Mouse (Mus musculus) midbrain, embryonic 13.5 days (tissue): ENCODE results near the gene Taar3. TPM values are rescaled to one million over a fixed set of nuclear protein-coding genes. Genes with fewer than 3 reads are reported as not detected.

Experiments used
- ATAC-seq: fragments of 200-750 bp; cut with Nextera tagmentation; 2 replicates; pipeline ENCODE4 v1.8.0; 2017; ENCODE audit warnings: mild to moderate bottlenecking, moderate TSS enrichment, moderate library complexity
- H3K27ac ChIP-seq: fragments of 300-500 bp; sonication (generic); 2 replicates; pipeline ENCODE4 v1.5.1; 2015; ENCODE audit warnings: inconsistent platforms, mild to moderate bottlenecking, moderate library complexity
- H3K27me3 ChIP-seq: fragments of 300-500 bp; sonication (generic); 2 replicates; pipeline ENCODE4 v1.6.1; 2015; ENCODE audit warnings: mild to moderate bottlenecking, inconsistent platforms
- H3K36me3 ChIP-seq: fragments of 300-500 bp; sonication (generic); 2 replicates; pipeline ENCODE4 v1.6.1; 2015; ENCODE audit warnings: mild to moderate bottlenecking, inconsistent platforms
- H3K4me1 ChIP-seq: fragments of 300-500 bp; sonication (generic); replicated peaks from 2 replicates; pipeline ENCODE4 v1.6.1; 2015; ENCODE audit warnings: inconsistent platforms
- H3K4me2 ChIP-seq: fragments of 300-500 bp; sonication (generic); replicated peaks from 2 replicates; pipeline ENCODE4 v1.6.1; 2015; ENCODE audit warnings: moderate library complexity, mild to moderate bottlenecking, inconsistent platforms
- H3K4me3 ChIP-seq: fragments of 300-500 bp; sonication (generic); replicated peaks from 2 replicates; pipeline ENCODE4 v1.5.1; 2015; ENCODE audit warnings: mild to moderate bottlenecking, inconsistent platforms
- H3K9ac ChIP-seq: fragments of 300-500 bp; sonication (generic); replicated peaks from 2 replicates; pipeline ENCODE4 v1.6.1; 2015; ENCODE audit warnings: mild to moderate bottlenecking, inconsistent platforms
- H3K9me3 ChIP-seq: fragments of 300-500 bp; sonication (generic); 2 replicates; pipeline ENCODE4 v1.6.1; 2016; ENCODE audit warnings: mild to moderate bottlenecking, inconsistent platforms
- WGBS: fragments of 180-500 bp; shearing (Covaris S2); methylation state at CpG from one replicate; pipeline ENCODE4 v1.1.7; 2015; 5-methylcytosine and 5-hydroxymethylcytosine counted together
- polyA plus RNA-seq: library from polyadenylated mRNA; unstranded; fragments of >200 nt; fragmentation: Nextera tagmentation; extraction: Ambion mirVana; gene quantifications from 2 replicates; pipeline ENCODE4 v1.2.1, GENCODE M21; 2015

Gene Taar3
- polyA plus RNA-seq, 1 experiment from 2014 or later: not detected

DNA sequence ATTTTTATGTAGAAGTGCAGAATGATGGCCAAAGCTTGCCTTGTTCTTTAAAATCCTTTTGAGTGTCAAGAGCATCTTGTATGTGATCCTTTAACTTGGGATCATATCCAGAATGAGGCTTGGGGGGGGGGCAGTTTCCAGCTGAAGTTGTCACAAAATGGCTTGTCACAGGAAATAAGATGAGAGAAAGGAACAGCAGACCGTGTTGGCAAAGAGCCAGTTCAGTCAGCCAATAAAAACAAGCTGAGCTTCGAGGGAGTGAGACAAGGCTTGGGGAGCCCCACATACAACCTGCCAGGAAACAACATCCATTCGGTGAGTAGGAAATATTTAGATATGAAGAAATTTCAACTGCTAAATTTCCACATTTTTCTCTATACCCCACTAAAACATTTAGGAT lies 14.1 kb downstream of the Taar3 start:
- H3K4me2 ChIP-seq: no peak overlapping the region
- no peak overlapping the region for H3K27ac ChIP-seq
- H3K4me3 ChIP-seq: no peak overlapping the region
- no peak overlapping the region for H3K9ac ChIP-seq
- WGBS: 69% methylated on average over 3 of the region's 3 CpGs
- ATAC-seq: no peak
- no peaks in the 10 kb centered on the region for H3K9me3 ChIP-seq
- H3K4me1 ChIP-seq: no peaks in the 10 kb centered on the region
- no peaks in the 10 kb centered on the region for H3K36me3 ChIP-seq
- H3K27me3 ChIP-seq: no peaks in the 10 kb centered on the region

DNA sequence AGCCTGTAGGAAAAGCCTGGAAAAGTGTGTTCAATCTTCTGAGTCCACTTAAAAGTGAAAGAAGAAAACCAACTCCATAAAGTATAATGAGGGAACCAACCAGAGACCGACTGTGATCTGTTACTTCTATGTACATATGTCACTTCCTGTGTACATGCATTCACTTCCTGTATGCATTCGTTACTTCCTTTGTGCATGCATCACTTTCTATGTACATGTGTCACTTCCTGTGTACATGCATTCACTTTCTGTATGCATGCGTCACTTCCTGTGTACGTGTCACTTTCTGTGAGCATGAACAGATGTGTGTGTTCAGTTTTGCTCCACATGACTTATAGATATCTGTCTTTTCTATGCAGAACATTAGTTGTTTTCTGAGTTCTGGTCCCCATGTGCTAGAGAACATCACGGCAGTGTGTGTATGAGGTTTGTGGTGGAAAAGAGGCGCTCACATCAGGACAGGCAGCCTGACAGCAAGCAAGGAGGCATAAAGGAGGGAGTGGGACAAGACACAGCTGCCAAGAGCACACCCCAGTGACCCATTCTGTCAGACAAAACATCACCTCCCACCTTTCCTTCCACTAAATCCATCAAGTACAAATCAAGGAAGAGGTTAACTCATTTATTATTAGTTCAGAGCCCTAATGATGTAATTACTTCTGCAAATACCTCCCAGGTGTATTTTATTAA lies 15.7 kb downstream of the Taar3 start:
- no peaks in the 10 kb centered on the region for H3K9me3 ChIP-seq
- H3K27ac ChIP-seq: no peak overlapping the region
- WGBS: 91% methylated on average over 6 of the region's 6 CpGs
- H3K36me3 ChIP-seq: no peaks in the 10 kb centered on the region
- no peak overlapping the region for H3K9ac ChIP-seq
- ATAC-seq: no peak
- no peaks in the 10 kb centered on the region for H3K27me3 ChIP-seq
- H3K4me2 ChIP-seq: no peak overlapping the region
- no peaks in the 10 kb centered on the region for H3K4me1 ChIP-seq
- no peak overlapping the region for H3K4me3 ChIP-seq

DNA sequence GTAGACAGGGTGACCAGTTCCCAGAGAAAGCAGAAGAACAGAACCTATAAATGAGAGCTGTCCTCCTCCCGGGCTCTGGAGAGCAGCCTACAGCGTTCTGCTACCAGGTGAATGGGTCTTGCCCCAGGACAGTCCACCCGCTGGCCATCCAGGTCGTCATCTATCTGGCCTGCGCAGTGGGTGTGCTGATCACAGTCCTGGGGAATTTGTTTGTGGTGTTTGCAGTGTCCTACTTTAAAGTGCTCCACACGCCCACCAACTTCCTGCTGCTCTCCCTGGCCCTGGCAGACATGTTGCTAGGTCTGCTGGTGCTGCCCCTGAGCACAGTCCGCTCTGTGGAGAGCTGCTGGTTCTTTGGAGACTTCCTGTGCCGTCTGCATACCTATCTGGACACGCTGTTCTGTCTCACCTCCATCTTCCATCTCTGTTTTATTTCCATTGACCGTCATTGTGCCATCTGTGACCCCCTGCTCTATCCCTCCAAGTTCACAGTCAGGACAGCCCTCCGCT lies 21.4 kb downstream of the Taar3 start, which contains the start of gene Taar5:
TSS of gene Taar5 (plus strand) at position 51 of the 510 bp plus-strand sequence.
- Histone ChIP-seq H3K27ac (no peak within 1 kb of the TSS), H3K4me2 (no peak within 1 kb of the TSS), H3K36me3 (no peaks in the 10 kb centered on the region), H3K4me3 (no peak within 1 kb of the TSS), H3K4me1 (no peaks in the 10 kb centered on the region), H3K9ac (no peak within 1 kb of the TSS), H3K9me3 (no peaks in the 10 kb centered on the region), H3K27me3 (no peaks in the 10 kb centered on the region)
- 93% methylated on average over 11 of the region's 11 CpGs for WGBS
- ATAC-seq: no peak

DNA sequence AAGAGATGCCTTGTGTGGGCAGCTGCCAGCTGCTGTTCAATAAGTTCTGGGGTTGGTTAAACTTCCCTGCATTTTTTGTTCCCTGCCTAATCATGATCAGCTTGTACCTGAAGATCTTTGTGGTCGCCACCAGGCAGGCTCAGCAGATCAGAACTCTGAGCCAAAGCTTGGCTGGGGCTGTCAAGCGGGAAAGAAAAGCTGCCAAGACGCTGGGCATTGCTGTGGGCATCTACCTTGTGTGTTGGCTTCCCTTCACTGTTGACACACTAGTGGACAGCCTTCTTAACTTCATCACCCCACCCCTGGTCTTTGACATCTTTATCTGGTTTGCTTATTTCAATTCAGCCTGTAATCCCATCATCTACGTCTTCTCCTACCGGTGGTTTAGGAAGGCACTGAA lies 21.9 kb downstream of the Taar3 start:
- Histone ChIP-seq H3K4me1 (no peaks in the 10 kb centered on the region), H3K27ac (no peak overlapping the region), H3K4me3 (no peak overlapping the region), H3K9ac (no peak overlapping the region), H3K36me3 (no peaks in the 10 kb centered on the region), H3K4me2 (no peak overlapping the region), H3K9me3 (no peaks in the 10 kb centered on the region), H3K27me3 (no peaks in the 10 kb centered on the region)
- 79% methylated on average over 5 of the region's 5 CpGs for WGBS
- ATAC-seq: no peak

DNA sequence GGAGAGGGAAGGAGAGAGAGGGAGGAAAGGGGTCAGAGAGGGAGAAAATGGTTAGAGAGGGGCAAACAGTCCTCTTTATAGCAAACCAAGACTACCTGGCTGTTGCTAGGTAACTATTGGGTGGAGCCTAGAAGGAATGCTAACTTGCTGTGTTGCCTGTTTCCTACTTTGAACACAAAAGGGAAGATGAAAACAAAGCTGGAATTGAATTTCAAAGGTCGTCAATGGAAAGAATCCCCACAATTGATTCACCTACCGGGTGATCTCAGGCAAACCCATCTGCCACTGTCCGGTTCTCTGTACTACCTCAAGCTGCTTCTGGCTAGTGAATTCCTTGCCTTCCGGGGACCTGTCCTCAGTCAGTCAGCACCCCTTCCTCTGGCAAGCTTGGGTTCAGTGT lies 28.6 kb downstream of the Taar3 start:
- 47% methylated on average over 4 of the region's 4 CpGs for WGBS
- Histone ChIP-seq H3K27me3 (no peaks in the 10 kb centered on the region), H3K36me3 (no peaks in the 10 kb centered on the region), H3K4me1 (no peaks in the 10 kb centered on the region), H3K4me3 (no peak overlapping the region), H3K9ac (no peak overlapping the region), H3K4me2 (no peak overlapping the region), H3K27ac (no peak overlapping the region), H3K9me3 (no peaks in the 10 kb centered on the region)
- no peak for ATAC-seq

DNA sequence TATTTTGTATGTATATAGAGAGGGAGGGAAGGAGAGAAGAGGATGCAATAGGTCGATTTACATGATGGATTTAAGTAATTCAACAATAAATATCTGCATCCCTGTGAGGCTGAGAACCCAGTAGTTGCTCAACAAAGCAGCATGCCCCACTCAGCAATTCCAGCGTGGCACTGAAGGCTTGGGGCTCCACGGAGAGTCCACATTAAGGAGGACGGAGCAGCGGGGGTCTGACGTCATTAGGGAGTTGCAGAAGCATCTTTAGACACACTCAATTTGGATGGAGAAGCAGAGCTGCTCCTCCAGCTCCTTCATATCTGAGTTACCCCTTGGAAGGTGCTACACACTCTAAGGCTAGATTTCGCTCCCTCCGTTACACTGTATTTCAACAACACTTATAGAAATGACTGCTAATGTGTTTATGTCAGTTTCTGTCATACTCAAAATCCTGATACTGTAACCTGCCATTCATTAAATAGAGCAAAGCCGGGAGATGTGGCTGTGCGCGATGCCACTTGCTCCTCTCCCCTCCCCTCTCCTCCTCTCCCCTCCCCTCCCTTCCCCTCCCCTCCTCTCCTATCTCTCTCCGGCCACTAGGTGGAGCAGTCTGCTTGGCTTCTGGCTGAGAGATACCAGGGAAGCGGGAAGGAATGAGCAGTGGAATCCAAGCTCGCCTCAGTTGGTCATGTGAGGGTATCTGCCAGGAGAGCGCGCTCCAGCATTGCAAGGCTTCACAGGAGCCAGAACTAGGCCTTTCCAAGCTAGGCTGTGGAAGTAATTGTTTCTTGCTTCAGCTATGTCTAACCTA lies 29.7 kb downstream of the Taar3 start:
- Histone ChIP-seq H3K9ac (no peak overlapping the region), H3K4me2 (no peak overlapping the region), H3K9me3 (no peaks in the 10 kb centered on the region), H3K36me3 (no peaks in the 10 kb centered on the region), H3K27me3 (no peaks in the 10 kb centered on the region), H3K4me3 (no peak overlapping the region), H3K4me1 (no peaks in the 10 kb centered on the region), H3K27ac (no peak overlapping the region)
- WGBS: 41% methylated on average over 16 of the region's 16 CpGs
- peak; percentile 84 for ATAC-seq

DNA sequence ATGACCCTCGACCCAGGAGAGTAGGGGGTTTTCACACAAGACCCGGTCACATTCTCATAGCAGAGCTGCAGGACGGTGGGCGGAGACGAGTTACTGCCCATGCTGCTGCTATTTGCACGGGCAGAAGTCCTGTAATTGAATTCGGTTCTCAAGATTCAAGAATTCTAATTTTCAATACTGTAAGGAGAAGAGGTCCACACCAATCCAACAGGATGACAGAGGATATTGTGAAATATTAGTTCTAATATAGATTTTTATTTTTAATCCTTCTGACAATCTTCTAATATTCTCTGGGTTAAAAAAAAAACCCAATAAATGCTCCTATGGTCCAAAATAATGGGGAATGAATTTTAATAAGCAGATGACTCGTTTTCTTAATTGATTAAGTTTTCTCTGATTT lies 36.2 kb downstream of the Taar3 start, which contains the start of gene Taar6:
TSS of gene Taar6 (minus strand) at position 101 of the 400 bp plus-strand sequence.
- H3K9ac ChIP-seq: no peak within 1 kb of the TSS
- H3K9me3 ChIP-seq: no peaks in the 10 kb centered on the region
- H3K4me1 ChIP-seq: no peaks in the 10 kb centered on the region
- no peaks in the 10 kb centered on the region for H3K27me3 ChIP-seq
- H3K27ac ChIP-seq: no peak within 1 kb of the TSS
- no peaks in the 10 kb centered on the region for H3K36me3 ChIP-seq
- no peak within 1 kb of the TSS for H3K4me2 ChIP-seq
- WGBS: 82% methylated on average over 8 of the region's 8 CpGs
- no peak for ATAC-seq
- no peak within 1 kb of the TSS for H3K4me3 ChIP-seq

DNA sequence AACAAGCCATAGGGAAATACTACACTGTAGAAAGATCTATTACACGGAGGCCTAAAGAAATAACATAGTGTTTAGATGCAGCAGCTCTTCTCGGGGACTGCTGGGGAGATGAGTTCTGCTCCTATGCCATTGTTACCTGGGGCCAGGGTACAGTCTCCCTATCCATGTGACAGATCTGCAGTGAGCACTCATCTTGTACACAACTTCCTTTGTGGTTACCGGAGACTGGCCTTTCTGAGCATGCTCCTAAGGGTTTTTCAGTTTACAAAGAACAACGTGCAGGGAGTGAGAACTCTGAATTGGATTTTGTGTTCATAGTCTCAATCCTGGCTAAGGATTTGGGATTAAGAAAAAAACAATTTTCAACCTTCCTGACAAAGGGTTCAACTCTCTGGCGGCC lies 37.1 kb downstream of the Taar3 start:
- H3K9me3 ChIP-seq: no peaks in the 10 kb centered on the region
- H3K4me1 ChIP-seq: no peaks in the 10 kb centered on the region
- WGBS: 78% methylated on average over 5 of the region's 5 CpGs
- no peak overlapping the region for H3K27ac ChIP-seq
- no peak overlapping the region for H3K9ac ChIP-seq
- H3K36me3 ChIP-seq: no peaks in the 10 kb centered on the region
- no peak for ATAC-seq
- H3K4me3 ChIP-seq: no peak overlapping the region
- no peak overlapping the region for H3K4me2 ChIP-seq
- no peaks in the 10 kb centered on the region for H3K27me3 ChIP-seq

DNA sequence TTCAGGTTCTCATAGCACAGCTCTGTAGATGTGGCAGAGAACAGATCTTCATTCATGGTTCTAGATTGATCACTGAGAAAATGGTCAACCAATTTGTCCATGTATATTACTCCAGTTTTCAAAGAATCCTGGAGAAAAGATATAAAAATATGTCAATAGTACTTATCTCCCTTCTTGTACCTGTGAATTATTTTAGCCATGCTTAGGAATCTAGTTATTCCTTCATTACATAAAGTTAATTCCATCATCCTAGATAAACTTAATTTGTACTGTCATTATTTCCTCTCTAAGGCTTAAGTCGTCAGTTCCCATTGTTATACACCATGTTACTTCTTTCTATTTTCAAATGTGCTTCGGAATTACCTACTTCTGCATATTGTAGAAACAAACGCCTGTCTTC lies 44.0 kb downstream of the Taar3 start, which contains the start of gene Taar7a:
TSS of gene Taar7a (minus strand) at position 101 of the 400 bp plus-strand sequence.
- Histone ChIP-seq H3K9me3 (no peaks in the 10 kb centered on the region), H3K27ac (no peak within 1 kb of the TSS), H3K4me3 (no peak within 1 kb of the TSS), H3K27me3 (no peaks in the 10 kb centered on the region), H3K4me2 (no peak within 1 kb of the TSS), H3K4me1 (no peaks in the 10 kb centered on the region), H3K36me3 (no peaks in the 10 kb centered on the region), H3K9ac (no peak within 1 kb of the TSS)
- ATAC-seq: no peak
- 75% methylated on average over 3 of the region's 3 CpGs for WGBS

DNA sequence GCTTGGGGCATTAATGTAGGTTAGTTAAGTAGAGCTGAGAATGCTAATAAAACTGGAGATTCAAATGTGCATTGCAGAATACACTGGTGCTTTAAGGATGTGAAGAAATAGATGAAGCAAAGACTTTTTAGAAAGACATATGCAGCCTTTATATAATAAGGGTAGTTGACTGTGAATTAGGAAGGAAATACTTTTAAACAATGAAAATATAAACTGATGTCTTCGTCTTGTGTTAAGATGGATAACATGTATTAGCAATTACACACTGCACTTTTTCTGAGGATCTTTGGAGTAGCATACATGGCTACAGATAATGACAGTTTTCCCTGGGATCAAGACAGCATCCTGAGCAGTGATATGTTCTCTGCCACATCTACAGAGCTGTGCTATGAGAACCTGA lies 50.3 kb downstream of the Taar3 start, which contains the start of gene Taar7b:
TSS of gene Taar7b (plus strand) at position 301 of the 400 bp plus-strand sequence.
- Histone ChIP-seq H3K27ac (no peak within 1 kb of the TSS), H3K9ac (no peak within 1 kb of the TSS), H3K4me3 (no peak within 1 kb of the TSS), H3K36me3 (no peaks in the 10 kb centered on the region), H3K4me1 (no peaks in the 10 kb centered on the region), H3K4me2 (no peak within 1 kb of the TSS), H3K9me3 (no peaks in the 10 kb centered on the region), H3K27me3 (no peaks in the 10 kb centered on the region)
- WGBS: 95% methylated on average over 1 of the region's 1 CpGs
- no peak for ATAC-seq
